Mouse (Mus musculus) stomach, embryonic 16.5 days (tissue): Measurements from ENCODE around the gene Fndc3b. TPM values are rescaled to one million over a fixed set of nuclear protein-coding genes. Genes with fewer than 3 reads are reported as not detected.

Experiments
- ATAC-seq: fragments of 200-750 bp; cut with Nextera tagmentation; 2 replicates; pipeline ENCODE4 v1.8.0; 2017; ENCODE audit warnings: moderate number of reproducible peaks, moderate TSS enrichment; ENCODE audit not compliant: insufficient read depth, low FRiP score
- H3K27ac ChIP-seq: fragments of 300-500 bp; sonication (generic); 2 replicates; pipeline ENCODE4 v1.5.1; 2014; ENCODE audit warnings: low read length
- H3K27me3 ChIP-seq: fragments of 300-500 bp; sonication (generic); 2 replicates; pipeline ENCODE4 v1.6.1; 2014; ENCODE audit warnings: low read length, control low read depth, mixed read lengths; ENCODE audit not compliant: control insufficient read depth, insufficient read depth
- H3K36me3 ChIP-seq: fragments of 300-500 bp; sonication (generic); 2 replicates; pipeline ENCODE4 v1.6.1; 2014; ENCODE audit warnings: low read length; ENCODE audit not compliant: control insufficient read depth, insufficient read depth
- H3K4me1 ChIP-seq: fragments of 300-500 bp; sonication (generic); 2 replicates; pipeline ENCODE4 v1.6.1; 2014; ENCODE audit warnings: low read length, control low read depth, mixed read lengths; ENCODE audit not compliant: control insufficient read depth, insufficient read depth
- H3K4me2 ChIP-seq: fragments of 300-500 bp; sonication (generic); 2 replicates; pipeline ENCODE4 v1.6.1; 2014; ENCODE audit warnings: low read depth, low read length, mixed read lengths
- H3K4me3 ChIP-seq: fragments of 300-500 bp; sonication (generic); replicated peaks from 2 replicates; pipeline ENCODE4 v1.5.1; 2014; ENCODE audit warnings: mild to moderate bottlenecking, low read length
- H3K9ac ChIP-seq: fragments of 300-500 bp; sonication (generic); 2 replicates; pipeline ENCODE4 v1.6.1; 2014; ENCODE audit warnings: low read length
- H3K9me3 ChIP-seq: fragments of 300-500 bp; sonication (generic); replicated peaks from 2 replicates; pipeline ENCODE4 v1.6.1; 2016; ENCODE audit warnings: low read length, control low read depth; ENCODE audit not compliant: control insufficient read depth
- WGBS: fragments of 180-500 bp; shearing (Covaris S2); extraction: QIAGEN DNeasy Blood & Tissue Kit; methylation state at CpG from one replicate; pipeline ENCODE4 v1.1.7; 2014; 5-methylcytosine and 5-hydroxymethylcytosine counted together
- polyA plus RNA-seq: library from polyadenylated mRNA; unstranded; fragments of >200 nt; fragmentation: Nextera tagmentation; extraction: Ambion mirVana; gene quantifications from 2 replicates; pipeline ENCODE4 v1.2.1, GENCODE M21; 2015

Gene Fndc3b
- polyA plus RNA-seq, 1 experiment from 2014 or later, result 28.6 TPM

DNA sequence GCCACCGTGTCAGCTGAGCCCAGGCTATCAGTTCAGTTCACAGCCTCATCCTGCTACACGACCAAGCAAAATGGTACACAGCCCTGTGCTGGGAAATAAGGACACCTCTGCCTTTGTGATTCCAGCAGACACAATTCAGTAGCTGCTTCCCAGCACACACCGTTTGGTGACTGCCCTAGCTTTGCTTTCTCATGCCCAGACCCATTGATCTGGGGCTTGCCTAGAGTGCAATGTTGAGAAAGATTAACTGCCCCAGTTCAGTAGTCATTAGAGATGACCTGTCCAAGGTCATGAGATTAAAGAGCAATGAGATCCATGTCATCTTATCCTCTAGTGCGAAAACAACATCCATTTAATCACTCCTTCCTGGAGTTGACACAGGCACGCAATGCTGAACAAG is 47.9 kb downstream of the Fndc3b start:
- Histone ChIP-seq H3K9me3 (no peaks in the 10 kb centered on the region), H3K27ac (no peak overlapping the region), H3K4me1 (peaks cover 14% of the 10 kb centered on the region), H3K4me3 (no peak overlapping the region), H3K27me3 (no peaks in the 10 kb centered on the region), H3K9ac (no peak overlapping the region), H3K4me2 (no peak overlapping the region), H3K36me3 (no peaks in the 10 kb centered on the region)
- no peak for ATAC-seq
- WGBS, result 62% methylated on average over 5 of the region's 5 CpGs

GRCm38 (mm10) chr3:27658198-27658763 is 52.8 kb downstream of the Fndc3b start:
- no peaks in the 10 kb centered on the region for H3K27me3 ChIP-seq
- H3K36me3 ChIP-seq, result no peaks in the 10 kb centered on the region
- H3K9me3 ChIP-seq, result no peaks in the 10 kb centered on the region
- no peak overlapping the region for H3K9ac ChIP-seq
- H3K4me3 ChIP-seq, result no peak overlapping the region
- H3K4me1 ChIP-seq, result peaks cover 38% of the 10 kb centered on the region
- no peak overlapping the region for H3K4me2 ChIP-seq
- H3K27ac ChIP-seq, result no peak overlapping the region
- no peak for ATAC-seq
- WGBS, result 80% methylated on average over 4 of the region's 4 CpGs

DNA sequence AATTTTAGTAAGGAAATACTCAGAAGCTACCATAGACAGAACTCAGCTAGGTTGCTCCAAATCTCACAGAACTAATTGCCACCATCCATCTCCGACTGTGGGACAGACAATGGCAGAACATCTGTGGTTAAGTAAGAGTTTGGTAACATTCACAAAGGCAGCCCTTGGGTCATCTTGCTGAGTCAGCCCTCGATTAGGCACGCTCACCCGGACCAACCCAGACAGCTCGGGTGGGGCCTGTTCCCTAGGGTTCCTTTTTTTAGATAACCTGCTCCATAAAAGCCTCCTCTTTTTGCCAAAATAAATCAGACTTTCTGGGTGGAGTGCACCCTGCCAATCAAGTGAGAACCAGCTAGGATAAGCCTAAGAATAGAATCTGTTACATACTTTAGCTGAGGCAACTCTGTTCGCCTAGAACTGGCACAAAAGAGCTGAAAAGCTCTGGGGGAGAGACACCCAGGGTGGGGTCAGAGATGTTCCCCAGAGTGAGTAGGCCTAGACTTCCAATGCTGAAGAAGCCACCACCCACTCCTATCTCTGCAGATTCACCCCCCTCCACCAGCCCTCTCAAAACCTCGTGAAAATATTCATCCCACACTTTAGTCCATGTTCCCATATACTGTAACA is 54.2 kb downstream of the Fndc3b start:
- Histone ChIP-seq H3K4me1 (peaks cover 49% of the 10 kb centered on the region), H3K4me3 (no peak overlapping the region), H3K36me3 (no peaks in the 10 kb centered on the region), H3K27me3 (no peaks in the 10 kb centered on the region), H3K27ac (no peak overlapping the region), H3K9ac (no peak overlapping the region), H3K9me3 (no peaks in the 10 kb centered on the region), H3K4me2 (no peak overlapping the region)
- WGBS, result 43% methylated on average over 7 of the region's 7 CpGs
- ATAC-seq, result peak; percentile 46; the same call in 1 of the 2 replicates

DNA sequence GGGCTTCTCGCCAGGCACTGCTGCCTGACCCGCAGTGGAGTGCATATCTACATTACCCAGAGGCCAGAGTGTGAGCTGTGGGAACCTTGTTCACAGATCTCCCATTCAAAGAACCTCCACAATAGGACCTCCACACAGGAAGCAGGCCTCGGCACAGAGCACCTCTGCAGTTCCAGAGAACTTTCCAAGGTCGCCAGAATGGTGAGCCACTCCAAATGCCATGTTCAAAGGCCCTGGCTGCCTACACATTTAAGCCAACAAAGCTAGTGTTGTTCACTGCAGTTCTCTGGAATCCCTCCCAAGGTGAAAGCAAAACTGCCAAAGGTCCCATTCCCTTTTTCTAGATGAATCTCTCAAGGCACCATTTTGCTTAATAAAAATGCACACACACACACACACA is 55.4 kb downstream of the Fndc3b start:
- WGBS, result 65% methylated on average over 4 of the region's 4 CpGs
- H3K9ac ChIP-seq, result no peak overlapping the region

GRCm38 (mm10) chr3:27655042-27655441 is 56.1 kb downstream of the Fndc3b start:
- no peaks in the 10 kb centered on the region for H3K27me3 ChIP-seq
- no peak for ATAC-seq
- H3K4me1 ChIP-seq, result peaks cover 58% of the 10 kb centered on the region

More for the DNA sequence above, 55.4 kb downstream of the Fndc3b start:
- no peak for ATAC-seq
- Histone ChIP-seq H3K27ac (peak overlapping the region; percentile 17; the same call in 1 of the 2 replicates), H3K9me3 (no peaks in the 10 kb centered on the region), H3K4me2 (no peak overlapping the region), H3K27me3 (no peaks in the 10 kb centered on the region), H3K36me3 (no peaks in the 10 kb centered on the region), H3K4me3 (no peak overlapping the region), H3K4me1 (peaks cover 58% of the 10 kb centered on the region)

DNA sequence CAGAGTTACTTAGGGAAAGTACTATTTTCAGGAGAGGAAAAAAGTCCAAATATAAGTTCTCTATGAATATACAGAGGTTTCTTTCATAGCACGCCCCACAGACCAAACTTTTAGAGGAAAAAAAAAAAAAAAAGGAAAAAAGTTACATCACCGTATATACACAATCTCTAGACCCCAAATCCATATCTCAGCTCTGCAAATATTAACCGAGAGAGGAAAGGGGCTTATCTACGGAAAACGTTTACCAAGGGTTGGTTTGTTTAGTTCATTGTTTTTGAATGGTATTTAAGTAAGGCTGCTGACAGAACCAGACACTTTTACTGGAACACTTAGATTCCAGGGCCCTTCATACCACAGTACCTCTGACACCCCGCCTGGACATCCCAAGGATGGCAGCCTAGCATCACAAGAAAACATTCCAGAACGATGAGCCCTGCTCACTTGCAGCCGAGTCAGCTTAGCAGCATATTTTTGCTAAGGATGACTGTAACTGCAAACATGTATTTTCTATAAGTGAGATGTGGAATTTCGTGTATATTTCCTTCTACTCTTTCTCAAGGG is 58.6 kb downstream of the Fndc3b start:
- Histone ChIP-seq H3K4me2 (no peak overlapping the region), H3K4me1 (peaks cover 73% of the 10 kb centered on the region), H3K27ac (peak overlapping the region; percentile 34; the same call in 1 of the 2 replicates), H3K27me3 (no peaks in the 10 kb centered on the region), H3K9me3 (no peaks in the 10 kb centered on the region), H3K9ac (no peak overlapping the region), H3K36me3 (no peaks in the 10 kb centered on the region), H3K4me3 (no peak overlapping the region)
- no peak for ATAC-seq
- WGBS, result 36% methylated on average over 9 of the region's 9 CpGs

More at GRCm38 (mm10) chr3:27655042-27655441, 56.1 kb downstream of the Fndc3b start:
- Histone ChIP-seq H3K27ac (no peak overlapping the region), H3K9ac (no peak overlapping the region), H3K9me3 (no peaks in the 10 kb centered on the region), H3K4me3 (no peak overlapping the region), H3K36me3 (no peaks in the 10 kb centered on the region), H3K4me2 (no peak overlapping the region)
- 69% methylated on average over 11 of the region's 11 CpGs for WGBS

DNA sequence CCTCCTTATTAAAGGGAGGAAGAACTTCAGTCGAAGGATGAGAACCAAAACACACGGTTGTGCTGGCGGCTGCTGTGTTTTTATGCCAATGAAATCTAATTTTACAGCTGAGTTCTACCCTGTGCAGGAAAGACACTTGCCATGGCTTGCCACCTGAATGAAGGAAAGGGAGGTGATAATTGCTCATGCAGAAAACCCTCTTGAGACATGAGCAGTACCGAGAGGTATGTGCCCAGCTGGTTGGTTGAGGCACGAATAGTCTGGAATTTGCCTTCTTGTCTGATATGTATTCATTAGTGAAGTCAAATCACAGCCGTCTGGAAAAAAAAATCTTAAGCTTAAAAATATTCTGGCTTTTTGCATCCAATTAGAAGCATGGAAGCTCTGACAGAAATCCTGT is 59.4 kb downstream of the Fndc3b start:
- H3K36me3 ChIP-seq, result no peaks in the 10 kb centered on the region
- peaks cover 73% of the 10 kb centered on the region for H3K4me1 ChIP-seq
- H3K4me3 ChIP-seq, result no peak overlapping the region
- H3K9ac ChIP-seq, result no peak overlapping the region
- H3K27ac ChIP-seq, result peak overlapping the region; percentile 71; the same call in 1 of the 2 replicates
- no peak overlapping the region for H3K4me2 ChIP-seq
- H3K27me3 ChIP-seq, result no peaks in the 10 kb centered on the region
- no peak for ATAC-seq
- no peaks in the 10 kb centered on the region for H3K9me3 ChIP-seq
- 45% methylated on average over 6 of the region's 6 CpGs for WGBS

- Histone ChIP-seq H3K9me3 (no peaks in the 10 kb centered on the region), H3K4me1 (peaks cover 67% of the 10 kb centered on the region), H3K4me3 (no peak overlapping the region), H3K27me3 (no peaks in the 10 kb centered on the region), H3K27ac (no peak overlapping the region), H3K36me3 (no peaks in the 10 kb centered on the region), H3K4me2 (no peak overlapping the region), H3K9ac (no peak overlapping the region)
- WGBS, result 86% methylated on average over 11 of the region's 11 CpGs
- ATAC-seq, result no peak
Observed at GRCm38 (mm10) chr3:27650083-27650482, 61.0 kb downstream of the Fndc3b start.

- Histone ChIP-seq H3K4me3 (no peak overlapping the region), H3K36me3 (no peaks in the 10 kb centered on the region), H3K4me1 (peaks cover 59% of the 10 kb centered on the region), H3K27ac (no peak overlapping the region), H3K9me3 (no peaks in the 10 kb centered on the region), H3K9ac (no peak overlapping the region), H3K27me3 (no peaks in the 10 kb centered on the region), H3K4me2 (no peak overlapping the region)
- WGBS, result 43% methylated on average over 1 of the region's 1 CpGs
- ATAC-seq, result no peak
Observed at GRCm38 (mm10) chr3:27649316-27649715, 61.8 kb downstream of the Fndc3b start.
